Mouse (Mus musculus): Measurements from ENCODE around the gene Hoxd4.

- TF ChIP-seq POLR2A (IDR thresholded peaks at IDR 0.05; ENCODE audit: borderline replicate concordance, extremely low read depth, insufficient read depth, insufficient read length, poor library complexity, severe bottlenecking) = no peak
- TF ChIP-seq CTCF (IDR thresholded peaks at IDR 0.05; ENCODE audit: borderline replicate concordance, extremely low read depth, insufficient read depth, insufficient read length) = no peak
Observed at GRCm38 (mm10) chr2:74745540-74746297, 34.0 kb downstream of the Hoxd4 start.

Measured in brain, embryonic 14.5 days (tissue).